Mouse (Mus musculus): Measurements from ENCODE around the gene Fam25c.

Fam25c gene

DNA sequence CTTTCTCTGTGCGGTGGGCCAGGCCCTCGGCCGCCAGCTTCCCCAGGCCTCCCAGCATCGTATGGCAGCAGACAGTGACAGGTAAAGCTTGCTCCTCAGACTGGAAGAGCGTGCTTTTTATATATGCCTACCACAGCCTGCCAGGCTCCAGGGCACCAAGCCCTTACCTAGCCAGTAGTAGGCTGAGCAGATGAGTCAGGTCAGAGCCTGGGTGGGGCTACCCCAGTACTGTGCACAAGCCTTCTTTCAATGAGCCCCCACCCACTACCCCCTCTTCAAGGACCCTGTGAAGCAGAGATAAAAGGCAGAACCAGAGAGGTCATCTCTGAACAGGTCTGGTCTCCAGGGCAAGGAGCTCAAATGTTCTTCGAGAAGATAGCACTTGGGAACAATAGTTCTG is at the start of gene Fam25c:
TSS of gene Fam25c (minus strand) at position 133 of the 400 bp plus-strand sequence.
- TF ChIP-seq GATA4 (IDR thresholded peaks at IDR 0.05; ENCODE audit: insufficient replicate concordance, low read length): no peak; the same call in 1 of the 2 replicates

DNA sequence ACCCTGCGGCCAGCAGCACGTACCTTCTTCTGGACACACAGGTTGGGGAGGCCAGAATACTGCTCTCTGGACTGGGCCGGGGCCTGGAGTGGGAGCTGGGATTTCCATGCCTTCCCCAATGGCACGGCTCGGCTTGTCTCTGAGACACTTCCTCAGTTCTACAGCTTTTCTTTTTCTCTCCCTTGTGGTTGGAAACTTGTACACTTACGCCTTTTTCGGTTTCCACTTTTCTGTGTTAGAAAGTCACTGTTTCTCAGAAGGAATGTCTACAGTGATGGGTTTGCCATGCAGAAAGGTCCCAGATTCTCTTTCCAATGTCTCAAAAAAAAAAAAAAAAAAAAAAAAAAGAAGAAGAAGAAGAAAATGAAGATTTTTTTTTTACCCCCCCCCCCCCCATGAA is 48.2 kb upstream of the Fam25c start:
- no peak for TF ChIP-seq GATA4 (IDR thresholded peaks at IDR 0.05; ENCODE audit: insufficient replicate concordance, low read length)

DNA sequence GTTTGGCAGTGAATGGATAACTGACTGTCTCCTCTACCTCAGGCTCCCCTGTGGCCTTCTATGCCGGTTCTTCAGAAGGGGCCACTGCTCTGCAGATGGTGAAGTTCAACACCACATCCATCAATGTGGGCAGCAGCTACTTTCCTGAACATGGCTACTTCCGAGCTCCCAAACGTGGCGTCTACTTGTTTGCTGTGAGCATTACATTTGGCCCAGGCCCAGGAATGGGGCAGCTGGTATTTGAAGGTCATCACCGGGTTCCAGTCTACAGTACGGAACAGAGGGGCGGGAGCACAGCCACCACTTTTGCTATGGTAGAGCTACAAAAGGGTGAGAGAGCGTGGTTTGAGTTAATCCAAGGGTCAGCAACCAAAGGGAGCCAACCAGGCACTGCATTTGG is 47.6 kb upstream of the Fam25c start:
- TF ChIP-seq GATA4 (IDR thresholded peaks at IDR 0.05; ENCODE audit: insufficient replicate concordance, low read length): no peak

DNA sequence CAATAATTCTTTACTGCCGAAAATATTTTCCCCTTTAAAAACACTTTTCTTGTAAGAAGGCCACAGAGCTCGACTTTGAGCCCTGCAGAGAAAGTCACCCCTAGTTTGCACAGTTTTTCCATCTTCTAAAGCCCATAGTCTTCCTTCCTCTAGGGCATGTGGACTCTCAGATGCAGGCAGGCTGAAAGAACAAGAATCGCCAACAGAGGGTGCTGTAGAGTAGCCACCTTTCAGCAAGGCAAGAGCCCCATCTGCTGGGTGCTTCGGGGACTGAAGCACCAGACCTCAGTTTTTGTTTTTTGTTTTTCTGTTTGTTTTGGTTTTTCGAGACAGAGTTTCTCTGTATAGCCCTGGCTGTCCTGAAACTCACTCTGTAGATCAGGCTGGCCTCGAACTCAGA is 45.9 kb upstream of the Fam25c start:
- no peak for TF ChIP-seq GATA4 (IDR thresholded peaks at IDR 0.05; ENCODE audit: insufficient replicate concordance, low read length)

DNA sequence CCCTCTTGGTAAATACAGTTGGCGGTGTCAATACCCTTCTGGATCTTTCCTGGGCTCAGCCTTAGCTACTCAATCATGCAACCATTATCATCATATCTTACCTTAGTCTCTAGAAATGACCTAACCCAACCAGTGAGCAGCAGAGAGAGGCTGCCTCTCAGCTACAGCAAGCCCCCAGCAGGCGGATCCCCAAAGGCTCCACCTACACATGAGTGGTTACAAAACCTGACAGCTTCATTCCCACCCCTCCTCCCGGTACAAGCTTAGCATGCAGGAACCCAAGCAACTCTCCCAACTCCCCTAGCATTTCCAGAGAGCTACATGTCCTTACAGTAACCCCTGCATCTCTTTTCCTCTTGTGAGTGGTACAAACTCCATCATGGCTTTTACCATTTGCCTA is 44.8 kb upstream of the Fam25c start:
- TF ChIP-seq GATA4 (IDR thresholded peaks at IDR 0.05; ENCODE audit: insufficient replicate concordance, low read length): no peak

DNA sequence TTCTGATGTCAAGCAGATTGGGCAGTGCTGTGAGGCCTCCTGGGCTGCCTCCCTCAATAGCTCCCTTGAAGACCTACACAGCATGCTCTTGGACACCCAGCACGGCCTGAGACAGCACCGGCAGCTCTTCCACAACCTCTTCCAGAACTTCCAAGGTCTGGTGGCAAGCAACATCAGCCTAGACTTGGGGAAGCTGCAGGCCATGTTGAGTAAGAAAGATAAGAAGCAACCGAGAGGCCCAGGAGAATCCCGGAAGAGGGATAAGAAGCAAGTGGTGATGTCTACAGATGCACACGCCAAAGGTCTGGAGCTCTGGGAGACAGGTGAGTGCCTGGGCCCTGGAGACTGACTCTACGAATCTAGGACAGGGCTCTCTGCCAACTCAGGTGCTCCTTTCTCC is 44.1 kb upstream of the Fam25c start:
- TF ChIP-seq GATA4 (IDR thresholded peaks at IDR 0.05; ENCODE audit: insufficient replicate concordance, low read length): no peak

DNA sequence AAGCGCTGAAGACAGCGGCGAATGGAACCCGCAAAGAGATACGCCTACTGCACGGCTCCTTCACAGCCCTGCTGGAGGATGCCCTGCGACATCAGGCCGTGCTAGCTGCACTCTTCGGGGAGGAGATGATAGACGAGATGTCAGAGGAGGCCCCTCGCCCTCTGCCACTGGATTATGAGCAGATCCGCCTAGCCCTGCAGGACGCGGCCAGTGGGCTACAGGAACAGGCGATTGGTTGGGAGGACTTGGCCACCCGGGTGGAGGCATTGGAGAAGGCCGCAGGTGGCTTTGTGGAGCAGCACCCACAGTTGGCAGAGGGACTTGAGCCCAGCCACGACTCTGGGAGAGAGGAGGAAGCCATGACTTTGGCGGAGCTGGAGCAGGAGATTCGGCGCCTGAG is 43.7 kb upstream of the Fam25c start:
- TF ChIP-seq GATA4 (IDR thresholded peaks at IDR 0.05; ENCODE audit: insufficient replicate concordance, low read length): no peak

DNA sequence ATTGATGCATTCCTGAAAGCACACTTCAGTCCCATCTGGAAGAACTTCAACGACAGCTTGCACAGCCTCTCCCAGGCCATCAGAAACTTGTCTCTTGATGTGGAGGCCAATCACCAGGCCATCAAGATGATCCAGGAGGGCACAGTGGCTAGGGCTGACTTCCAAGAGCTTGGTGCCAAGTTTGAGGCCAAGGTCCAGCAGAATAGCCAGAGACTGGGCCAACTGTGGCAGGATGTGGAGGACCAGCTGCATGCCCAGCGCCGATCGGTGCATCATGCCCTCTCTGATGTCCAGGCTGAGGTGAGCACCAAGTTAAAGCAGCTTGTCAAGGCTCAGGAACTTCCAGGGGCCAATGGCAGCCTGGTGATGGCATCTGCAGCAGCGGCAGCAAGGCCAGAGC is 42.6 kb upstream of the Fam25c start:
- TF ChIP-seq GATA4 (IDR thresholded peaks at IDR 0.05; ENCODE audit: insufficient replicate concordance, low read length): no peak

DNA sequence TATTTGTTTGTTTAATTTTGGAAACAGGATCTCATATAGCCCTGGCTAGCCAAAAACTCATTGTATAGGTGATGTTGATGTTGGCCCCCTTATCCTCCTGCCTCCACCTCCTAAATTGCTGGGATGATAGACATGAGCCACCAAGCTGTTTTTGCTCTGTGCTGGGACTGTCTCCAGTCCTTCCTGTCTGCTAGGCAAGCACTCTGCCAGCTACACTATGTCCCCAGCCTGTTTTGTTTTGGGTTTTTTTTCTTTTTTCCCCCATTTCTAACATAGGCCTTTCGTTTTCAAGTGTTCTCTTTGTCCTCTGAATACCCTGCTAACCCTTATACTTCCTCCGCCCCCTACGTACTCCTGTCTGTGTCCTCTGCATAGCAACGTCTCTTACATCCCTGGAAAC is 38.1 kb upstream of the Fam25c start:
- no peak for TF ChIP-seq GATA4 (IDR thresholded peaks at IDR 0.05; ENCODE audit: insufficient replicate concordance, low read length)

DNA sequence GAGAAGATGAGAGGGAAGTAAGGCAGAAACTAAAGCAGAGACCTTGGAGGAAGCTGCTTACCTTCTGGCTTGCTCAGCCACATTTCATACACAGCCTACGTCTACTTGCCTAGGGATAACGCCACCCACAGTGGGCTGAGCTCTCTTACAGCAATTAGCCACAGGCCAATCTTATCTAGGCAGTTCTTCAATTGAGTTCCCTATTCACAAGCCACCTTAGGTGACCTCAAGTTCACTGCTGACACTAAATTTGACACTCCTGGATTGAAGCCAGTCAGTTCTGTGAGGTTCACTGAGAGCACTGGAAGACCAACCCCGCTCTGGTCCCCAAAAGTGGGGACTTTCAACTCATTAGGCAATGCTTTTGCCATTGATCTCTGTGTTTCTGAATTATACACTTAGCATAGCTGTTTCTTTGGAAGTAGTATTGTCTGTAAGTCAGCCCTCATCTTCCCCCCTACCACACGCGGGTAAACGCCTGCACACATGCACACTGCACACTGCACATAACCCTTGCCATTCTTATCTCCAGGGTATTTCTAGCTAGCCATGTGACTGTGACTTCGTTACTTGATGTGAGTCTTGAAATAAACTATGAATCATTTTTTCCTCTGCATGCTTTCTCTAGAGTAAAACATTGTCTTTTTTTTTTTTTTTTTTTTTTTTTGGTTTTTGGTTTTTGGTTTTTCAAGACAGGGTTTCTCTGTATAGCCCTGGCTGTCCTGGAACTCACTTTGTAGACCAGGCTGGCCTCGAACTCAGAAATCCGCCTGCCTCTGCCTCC is 27.9 kb upstream of the Fam25c start:
- no peak for TF ChIP-seq GATA4 (IDR thresholded peaks at IDR 0.05; ENCODE audit: insufficient replicate concordance, low read length)

DNA sequence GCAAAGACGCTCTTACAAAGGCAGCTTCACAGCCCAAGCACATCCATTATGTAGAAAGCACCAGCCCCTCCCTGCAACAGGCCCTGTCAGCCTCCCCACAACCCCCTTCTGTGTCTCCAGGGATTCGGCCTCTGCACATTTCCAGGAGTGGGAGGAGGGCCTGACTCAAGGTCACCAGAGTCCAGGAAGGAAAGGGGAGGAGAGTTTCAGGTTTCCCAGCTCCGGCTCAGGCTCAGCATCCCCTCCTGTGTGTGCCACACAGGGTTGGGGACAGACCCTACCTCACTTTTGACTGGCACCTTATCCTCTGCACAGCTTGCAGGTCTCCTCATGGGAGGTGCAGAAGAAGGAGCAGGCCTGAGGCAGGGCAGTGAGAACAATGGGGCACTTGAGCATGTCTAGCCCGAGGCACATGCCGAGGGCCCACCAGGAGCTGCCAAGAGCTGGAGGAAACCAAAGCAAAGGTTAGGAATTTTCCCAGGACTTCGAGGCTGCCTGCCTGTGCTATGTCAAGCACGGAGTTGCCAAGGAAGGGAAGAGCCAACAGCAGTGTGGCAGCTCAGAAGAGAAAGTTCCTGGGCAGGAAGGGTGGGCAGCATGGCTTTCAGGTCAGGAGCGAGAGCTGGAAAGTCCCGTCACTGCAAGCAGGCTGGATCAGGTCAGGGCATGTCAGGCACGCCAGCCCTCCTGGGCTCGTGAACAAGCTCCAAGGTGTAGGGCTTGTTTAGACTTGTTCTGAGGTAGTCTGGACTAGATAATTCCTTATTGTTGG is 23.5 kb upstream of the Fam25c start:
- no peak for TF ChIP-seq GATA4 (IDR thresholded peaks at IDR 0.05; ENCODE audit: insufficient replicate concordance, low read length)

DNA sequence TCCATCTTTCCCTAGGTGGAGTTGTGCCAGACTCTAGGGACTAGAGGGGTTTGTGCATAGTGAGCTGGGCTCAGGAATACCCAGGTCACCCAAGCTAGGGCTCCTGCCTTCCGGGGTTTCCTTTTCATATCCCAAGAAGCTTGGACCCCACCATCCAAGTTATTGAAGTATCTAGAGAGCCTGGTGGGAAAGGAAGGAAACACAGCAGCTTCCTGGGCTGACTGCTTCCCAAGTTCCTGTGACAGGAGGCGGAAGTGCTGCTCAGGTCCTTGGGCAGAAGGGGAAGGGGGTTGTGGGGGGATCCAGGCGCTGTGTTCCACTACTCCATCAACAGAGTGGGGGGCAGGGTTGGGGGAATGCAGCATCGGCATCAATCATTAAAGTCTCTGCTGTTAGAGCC is 21.9 kb upstream of the Fam25c start:
- no peak for TF ChIP-seq GATA4 (IDR thresholded peaks at IDR 0.05; ENCODE audit: insufficient replicate concordance, low read length)

DNA sequence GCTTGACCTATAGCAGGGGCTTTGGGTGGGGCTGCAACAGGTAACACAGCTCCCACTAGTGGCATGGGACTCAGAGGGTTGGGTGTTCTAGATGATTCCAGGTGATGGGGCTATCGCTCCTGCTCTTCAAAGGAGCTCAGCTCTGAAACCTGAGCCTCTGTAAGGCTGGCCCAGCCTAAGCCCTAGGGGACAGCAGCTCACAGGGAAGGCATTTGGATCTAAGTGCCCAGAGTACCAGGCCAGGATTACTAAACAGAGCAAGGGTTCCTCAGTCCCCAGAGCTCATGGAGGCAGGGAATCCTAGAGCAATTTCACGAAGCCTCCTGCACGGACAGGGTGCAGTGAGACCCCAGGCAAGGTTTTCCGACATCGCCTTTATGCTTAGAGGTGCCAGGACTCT is 20.7 kb upstream of the Fam25c start:
- no peak for TF ChIP-seq GATA4 (IDR thresholded peaks at IDR 0.05; ENCODE audit: insufficient replicate concordance, low read length)

DNA sequence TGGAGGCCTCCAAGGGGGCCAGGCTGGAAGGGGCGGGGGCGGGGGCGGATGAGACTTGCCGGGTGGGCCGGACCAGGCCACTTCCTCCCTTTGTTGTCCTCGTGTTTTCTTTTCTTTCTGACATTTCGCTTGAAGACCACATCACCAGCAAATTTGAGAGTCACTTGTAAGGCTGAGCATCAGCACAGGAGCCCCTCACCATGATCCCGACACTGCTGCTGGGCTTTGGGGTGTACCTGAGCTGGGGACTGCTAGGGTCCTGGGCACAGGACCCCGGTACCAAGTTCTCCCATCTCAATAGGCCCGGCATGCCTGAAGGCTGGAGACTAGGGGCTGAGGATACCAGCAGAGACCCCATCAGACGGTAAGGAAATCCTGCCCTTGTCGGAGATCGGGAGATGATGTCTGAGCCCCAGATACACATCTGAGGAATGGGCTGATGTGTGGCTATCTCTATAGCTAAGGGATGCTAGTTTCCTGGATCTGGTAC is 20.2 kb upstream of the Fam25c start, which contains the start of gene Mmrn2:
TSS of gene Mmrn2 (plus strand) at position 51 of the 490 bp plus-strand sequence.
- TF ChIP-seq GATA4 (IDR thresholded peaks at IDR 0.05; ENCODE audit: insufficient replicate concordance, low read length): no peak

DNA sequence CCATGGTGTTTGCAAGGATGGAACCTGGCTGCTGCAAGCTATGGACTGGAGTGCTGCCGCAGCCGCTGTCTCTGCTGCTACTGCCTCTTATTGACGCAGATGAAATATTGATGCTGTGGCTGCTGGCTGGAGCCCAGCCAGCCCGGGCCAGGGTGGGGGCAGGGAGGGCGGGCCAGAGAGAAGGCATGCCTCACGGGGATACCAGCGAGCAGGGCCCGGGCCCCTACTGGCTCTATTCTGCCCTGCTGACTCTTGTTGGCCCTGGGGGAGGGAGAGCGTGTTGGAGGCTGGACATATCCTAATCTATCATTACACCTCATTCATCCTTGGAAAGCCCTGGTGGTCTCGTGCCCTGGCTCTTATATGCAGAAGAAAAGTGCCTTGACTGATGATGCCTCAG is 19.3 kb upstream of the Fam25c start, which contains the start of gene Sncg:
TSS of gene Sncg (minus strand) at position 213 of the 400 bp plus-strand sequence.
- no peak for TF ChIP-seq GATA4 (IDR thresholded peaks at IDR 0.05; ENCODE audit: insufficient replicate concordance, low read length)

DNA sequence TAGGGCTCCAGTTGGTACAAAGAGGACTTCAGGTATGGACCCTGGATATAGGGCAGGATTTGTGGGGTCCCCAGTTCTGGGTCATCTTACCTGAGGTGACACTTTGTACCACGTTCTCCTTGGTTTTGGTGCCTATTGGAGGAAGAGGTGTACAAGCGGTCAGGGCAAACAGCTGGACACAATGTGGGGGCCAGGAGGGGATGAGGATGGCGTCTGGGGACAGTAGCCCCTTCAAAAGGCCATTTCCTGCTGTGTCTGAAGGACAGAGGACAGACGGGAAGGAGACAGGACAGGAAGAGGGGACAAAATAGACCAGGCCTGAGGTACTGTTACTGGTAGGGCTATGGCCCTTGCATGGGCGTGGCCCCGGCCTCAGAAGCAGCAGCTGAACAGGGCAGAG is 18.3 kb upstream of the Fam25c start:
- no peak for TF ChIP-seq GATA4 (IDR thresholded peaks at IDR 0.05; ENCODE audit: insufficient replicate concordance, low read length)
